Mouse (Mus musculus) forebrain, embryonic 12.5 days (tissue): Measurements from ENCODE around the gene Slc17a7. TPM values are rescaled to one million over a fixed set of nuclear protein-coding genes. Genes with fewer than 3 reads are reported as not detected.
"Not testable (repeated sequence)": the region's sequence is repeated elsewhere in the genome, so short reads cannot be mapped to it uniquely, and the experiment has no call there.

ENCODE experiments used
- ATAC-seq: fragments of 200-750 bp; cut with Nextera tagmentation; 2 replicates; pipeline ENCODE4 v1.8.0; 2017; ENCODE audit warnings: moderate TSS enrichment; ENCODE audit not compliant: low FRiP score
- H3K27ac ChIP-seq: fragments of 300-500 bp; sonication (generic); 2 replicates; pipeline ENCODE4 v1.5.1; 2016; ENCODE audit warnings: mild to moderate bottlenecking
- H3K27me3 ChIP-seq: fragments of 300-500 bp; sonication (generic); 2 replicates; pipeline ENCODE4 v1.6.1; 2016; ENCODE audit warnings: mild to moderate bottlenecking
- H3K36me3 ChIP-seq: fragments of 300-500 bp; sonication (generic); replicated peaks from 2 replicates; pipeline ENCODE4 v1.6.1; 2016; ENCODE audit warnings: mild to moderate bottlenecking
- H3K4me1 ChIP-seq: fragments of 300-500 bp; sonication (generic); 2 replicates; pipeline ENCODE4 v1.6.1; 2016
- H3K4me2 ChIP-seq: fragments of 300-500 bp; sonication (generic); 2 replicates; pipeline ENCODE4 v1.6.1; 2016; ENCODE audit warnings: mild to moderate bottlenecking, moderate library complexity
- H3K4me3 ChIP-seq: fragments of 300-500 bp; sonication (generic); replicated peaks from 2 replicates; pipeline ENCODE4 v1.5.1; 2016; ENCODE audit warnings: mild to moderate bottlenecking
- H3K9ac ChIP-seq: fragments of 300-500 bp; sonication (generic); 2 replicates; pipeline ENCODE4 v1.6.1; 2016; ENCODE audit warnings: mild to moderate bottlenecking
- H3K9me3 ChIP-seq: fragments of 300-500 bp; sonication (generic); 2 replicates; pipeline ENCODE4 v1.6.1; 2016
- WGBS: fragments of 180-500 bp; shearing (Covaris S2); methylation state at CpG from one replicate; pipeline ENCODE4 v1.1.7; 2016; 5-methylcytosine and 5-hydroxymethylcytosine counted together
- polyA plus RNA-seq: library from polyadenylated mRNA; unstranded; fragments of >200 nt; fragmentation: Nextera tagmentation; extraction: Ambion mirVana; gene quantifications from 2 replicates; pipeline ENCODE4 v1.2.1, GENCODE M21; 2016

Gene Slc17a7
- polyA plus RNA-seq, 1 experiment from 2014 or later, result 7.9 TPM

- H3K36me3 ChIP-seq, result peaks cover 31% of the 10 kb centered on the region
- WGBS, result 88% methylated on average over 3 of the region's 3 CpGs
- H3K27ac ChIP-seq, result no peak overlapping the region
- no peak overlapping the region for H3K9ac ChIP-seq
- H3K27me3 ChIP-seq, result peaks cover 35% of the 10 kb centered on the region
- H3K4me3 ChIP-seq, result no peak overlapping the region
- no peak for ATAC-seq
- H3K4me1 ChIP-seq, result peaks cover 19% of the 10 kb centered on the region
- no peaks in the 10 kb centered on the region for H3K9me3 ChIP-seq
- no peak overlapping the region for H3K4me2 ChIP-seq
Observed at GRCm38 (mm10) chr7:45160866-45161265, 2.9 kb upstream of the Slc17a7 start.

- peak; percentile 85 for ATAC-seq
- H3K9ac ChIP-seq, result peak overlapping the region; percentile 17; the same call in 1 of the 2 replicates
Observed at GRCm38 (mm10) chr7:45161612-45162473, 1.9 kb upstream of the Slc17a7 start.

GRCm38 (mm10) chr7:45162551-45162950, 1.2 kb upstream of the Slc17a7 start:
- Histone ChIP-seq H3K36me3 (peaks cover 30% of the 10 kb centered on the region), H3K9ac (no peak overlapping the region; the same call in 1 of the 2 replicates), H3K27me3 (peaks cover 52% of the 10 kb centered on the region), H3K27ac (no peak overlapping the region), H3K4me1 (peaks cover 19% of the 10 kb centered on the region), H3K4me3 (peak overlapping the region; percentile 35), H3K9me3 (no peaks in the 10 kb centered on the region), H3K4me2 (peak overlapping the region; percentile 69)
- ATAC-seq, result peak; percentile 17; the same call in 1 of the 2 replicates
- WGBS, result 31% methylated on average over 6 of the region's 6 CpGs

More at GRCm38 (mm10) chr7:45161612-45162473, 1.9 kb upstream of the Slc17a7 start:
- H3K4me2 ChIP-seq, result peak overlapping the region; percentile 69
- H3K4me3 ChIP-seq, result peak overlapping the region; percentile 35
- H3K27ac ChIP-seq, result peak overlapping the region; percentile 32; the same call in 1 of the 2 replicates
- 5% methylated on average over 35 of the region's 35 CpGs for WGBS
- peaks cover 31% of the 10 kb centered on the region for H3K36me3 ChIP-seq
- peaks cover 45% of the 10 kb centered on the region for H3K27me3 ChIP-seq
- peaks cover 19% of the 10 kb centered on the region for H3K4me1 ChIP-seq
- H3K9me3 ChIP-seq, result no peaks in the 10 kb centered on the region

GRCm38 (mm10) chr7:45162996-45163615, 643 bp upstream of the Slc17a7 start:
- Histone ChIP-seq H3K4me3 (peak overlapping the region; percentile 45; the same call in 1 of the 2 replicates), H3K27ac (no peak overlapping the region), H3K9ac (no peak overlapping the region), H3K27me3 (peaks cover 58% of the 10 kb centered on the region), H3K9me3 (no peaks in the 10 kb centered on the region), H3K4me2 (no peak overlapping the region), H3K4me1 (peaks cover 25% of the 10 kb centered on the region), H3K36me3 (peaks cover 25% of the 10 kb centered on the region)
- ATAC-seq, result no peak
- WGBS, result 73% methylated on average over 9 of the region's 9 CpGs

- H3K4me2 ChIP-seq, result peak overlapping the region; percentile 69; the same call in 1 of the 2 replicates
- H3K9me3 ChIP-seq, result peaks cover 6% of the 10 kb centered on the region
- peaks cover 75% of the 10 kb centered on the region for H3K27me3 ChIP-seq
- H3K4me3 ChIP-seq, result peak overlapping the region; percentile 45
- peaks cover 32% of the 10 kb centered on the region for H3K4me1 ChIP-seq
- no peak overlapping the region for H3K27ac ChIP-seq
- WGBS, result 66% methylated on average over 5 of the region's 5 CpGs
- no peak overlapping the region for H3K9ac ChIP-seq
- ATAC-seq, result no peak
- H3K36me3 ChIP-seq, result peaks cover 8% of the 10 kb centered on the region
Observed at GRCm38 (mm10) chr7:45164833-45165232, 1.1 kb downstream of the Slc17a7 start.

- WGBS, result 48% methylated on average over 11 of the region's 11 CpGs
- Histone ChIP-seq H3K4me3 (peak overlapping the region; percentile 45; the same call in 1 of the 2 replicates), H3K9me3 (peaks cover 8% of the 10 kb centered on the region), H3K4me2 (peak overlapping the region; percentile 11; the same call in 1 of the 2 replicates), H3K9ac (no peak overlapping the region), H3K4me1 (peaks cover 32% of the 10 kb centered on the region), H3K36me3 (no peaks in the 10 kb centered on the region), H3K27ac (no peak overlapping the region), H3K27me3 (peaks cover 83% of the 10 kb centered on the region)
- ATAC-seq, result no peak
Observed at GRCm38 (mm10) chr7:45165701-45166100, 2.0 kb downstream of the Slc17a7 start.

- Histone ChIP-seq H3K9me3 (peaks cover 8% of the 10 kb centered on the region), H3K4me2 (no peak overlapping the region), H3K9ac (no peak overlapping the region), H3K4me3 (no peak overlapping the region), H3K27ac (peak overlapping the region; percentile 50; the same call in 1 of the 2 replicates), H3K4me1 (peaks cover 29% of the 10 kb centered on the region), H3K27me3 (peaks cover 95% of the 10 kb centered on the region), H3K36me3 (no peaks in the 10 kb centered on the region)
- WGBS, result 27% methylated on average over 10 of the region's 10 CpGs
- no peak for ATAC-seq
Observed at GRCm38 (mm10) chr7:45166950-45167401, 3.2 kb downstream of the Slc17a7 start.

- Histone ChIP-seq H3K27me3 (peaks cover 98% of the 10 kb centered on the region), H3K9me3 (peaks cover 8% of the 10 kb centered on the region), H3K27ac (0 out of 2 replicates have a peak overlapping the region, but pooled peaks have one; percentile 42), H3K4me2 (peak overlapping the region; percentile 27), H3K4me1 (peaks cover 21% of the 10 kb centered on the region), H3K9ac (no peak overlapping the region), H3K36me3 (no peaks in the 10 kb centered on the region), H3K4me3 (peak overlapping the region; percentile 7; the same call in 1 of the 2 replicates)
- 3% methylated on average over 19 of the region's 19 CpGs for WGBS
- ATAC-seq, result no peak
Observed at GRCm38 (mm10) chr7:45167761-45168445, 4.2 kb downstream of the Slc17a7 start.

GRCm38 (mm10) chr7:45168656-45169055, 4.9 kb downstream of the Slc17a7 start:
- Histone ChIP-seq H3K4me1 (peaks cover 19% of the 10 kb centered on the region), H3K4me3 (peak overlapping the region; percentile 4; the same call in 1 of the 2 replicates), H3K9me3 (peaks cover 8% of the 10 kb centered on the region), H3K27ac (no peak overlapping the region), H3K9ac (no peak overlapping the region), H3K4me2 (peak overlapping the region; percentile 27), H3K27me3 (peaks cover 95% of the 10 kb centered on the region), H3K36me3 (no peaks in the 10 kb centered on the region)
- ATAC-seq, result no peak
- WGBS, result 3% methylated on average over 24 of the region's 24 CpGs

- Histone ChIP-seq H3K4me2 (no peak overlapping the region), H3K36me3 (no peaks in the 10 kb centered on the region), H3K4me1 (peaks cover 14% of the 10 kb centered on the region; the same call in 1 of the 2 replicates), H3K4me3 (no peak overlapping the region), H3K27ac (no peak overlapping the region), H3K9me3 (peaks cover 8% of the 10 kb centered on the region), H3K27me3 (peaks cover 95% of the 10 kb centered on the region), H3K9ac (no peak overlapping the region)
- no peak for ATAC-seq
- 91% methylated on average over 3 of the region's 3 CpGs for WGBS
Observed at GRCm38 (mm10) chr7:45169495-45169894, 5.7 kb downstream of the Slc17a7 start.

GRCm38 (mm10) chr7:45172974-45173373, 9.2 kb downstream of the Slc17a7 start:
- no peak overlapping the region for H3K4me3 ChIP-seq
- no peaks in the 10 kb centered on the region for H3K36me3 ChIP-seq
- ATAC-seq, result no peak
- H3K4me2 ChIP-seq, result no peak overlapping the region
- H3K27me3 ChIP-seq, result peaks cover 95% of the 10 kb centered on the region
- peaks cover 24% of the 10 kb centered on the region for H3K4me1 ChIP-seq
- no peak overlapping the region for H3K27ac ChIP-seq
- no peak overlapping the region for H3K9ac ChIP-seq
- peaks cover 8% of the 10 kb centered on the region for H3K9me3 ChIP-seq
- 60% methylated on average over 7 of the region's 7 CpGs for WGBS

- H3K36me3 ChIP-seq, H3K9me3 ChIP-seq, H3K9ac ChIP-seq, H3K4me2 ChIP-seq, H3K27ac ChIP-seq, ATAC-seq, H3K4me3 ChIP-seq: not testable (repeated sequence)
- Histone ChIP-seq H3K4me1 (peaks cover 16% of the 10 kb centered on the region), H3K27me3 (peaks cover 95% of the 10 kb centered on the region)
- 74% methylated on average over 1 of the region's 1 CpGs for WGBS
Observed at GRCm38 (mm10) chr7:45173772-45174171, 10.0 kb downstream of the Slc17a7 start.
